Mouse (Mus musculus): ENCODE data around the gene Xlr.

- TF ChIP-seq CTCF (IDR thresholded peaks at IDR 0.05; ENCODE audit: borderline replicate concordance, insufficient read depth, low read depth, low read length): no peak
- TF ChIP-seq POLR2A (IDR thresholded peaks at IDR 0.05; ENCODE audit: borderline replicate concordance, insufficient read depth, low read length): no peak
Observed at GRCm38 (mm10) chrX:53776276-53776675, 21.2 kb downstream of the Xlr start, which contains the start of gene Zfp36l3.
